Mouse (Mus musculus): ENCODE measurements at regions not wholly inside any gene's neighbourhood (a gene's known extent, or its start where the extent isn't known, plus 50 kb on each side); places are given as distances from the start of the nearest gene placed in this dataset.

- DNase-seq (ENCODE audit: low read depth, low spot score) = no peak
Observed at GRCm38 (mm10) chr16:82133955-82134665, 694.1 kb upstream of the Gm21833 start.

GRCm38 (mm10) chr16:82135255-82135654, 692.9 kb upstream of the Gm21833 start:
- no peak for DNase-seq (ENCODE audit: low read depth, low spot score)

DNA sequence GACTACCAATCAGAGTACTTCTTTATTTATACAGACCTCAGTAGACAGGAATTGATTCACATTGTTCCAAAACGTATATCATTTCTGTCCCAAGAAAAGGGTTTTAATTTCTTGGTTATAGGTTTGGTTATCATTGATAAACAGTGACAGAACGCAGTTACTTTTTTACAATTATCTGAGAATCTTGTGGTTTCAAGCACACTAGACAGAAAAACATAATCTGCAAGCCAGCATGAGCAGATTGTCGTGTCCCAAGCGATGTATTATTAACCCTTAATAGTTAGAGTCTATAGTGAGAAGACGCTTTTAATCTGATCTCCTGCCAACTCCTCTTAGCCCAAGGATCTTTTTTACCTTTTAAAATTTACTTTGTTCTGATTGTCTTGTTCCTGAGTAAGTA, 645.4 kb upstream of the Gm21833 start:
- no peak for DNase-seq (ENCODE audit: low read depth, low spot score)

GRCm38 (mm10) chr16:82232916-82233315, 595.3 kb upstream of the Gm21833 start:
- no peak for DNase-seq (ENCODE audit: low read depth, low spot score)

GRCm38 (mm10) chr16:82243851-82244250, 584.3 kb upstream of the Gm21833 start:
- peak; percentile 37 for DNase-seq (ENCODE audit: low read depth, low spot score)
